Mouse (Mus musculus) forebrain, embryonic 15.5 days (tissue): ENCODE results near the gene Olfr1241. TPM values are rescaled to one million over a fixed set of nuclear protein-coding genes. Genes with fewer than 3 reads are reported as not detected.

ENCODE experiments used
- ATAC-seq: fragments of 200-750 bp; cut with Nextera tagmentation; replicated peaks from 2 replicates; pipeline ENCODE4 v1.8.0; 2017; ENCODE audit warnings: mild to moderate bottlenecking, moderate TSS enrichment, moderate library complexity
- H3K27ac ChIP-seq: fragments of 300-500 bp; sonication (generic); replicated peaks from 2 replicates; pipeline ENCODE4 v1.5.1; 2015; ENCODE audit warnings: mild to moderate bottlenecking, inconsistent platforms
- H3K27me3 ChIP-seq: fragments of 300-500 bp; sonication (generic); 2 replicates; pipeline ENCODE4 v1.6.1; 2015; ENCODE audit warnings: inconsistent platforms
- H3K36me3 ChIP-seq: fragments of 300-500 bp; sonication (generic); 2 replicates; pipeline ENCODE4 v1.6.1; 2015; ENCODE audit warnings: mild to moderate bottlenecking, inconsistent platforms
- H3K4me1 ChIP-seq: fragments of 300-500 bp; sonication (generic); 2 replicates; pipeline ENCODE4 v1.6.1; 2015; ENCODE audit warnings: inconsistent platforms
- H3K4me2 ChIP-seq: fragments of 300-500 bp; sonication (generic); replicated peaks from 2 replicates; pipeline ENCODE4 v1.6.1; 2015; ENCODE audit warnings: mild to moderate bottlenecking, inconsistent platforms
- H3K4me3 ChIP-seq: fragments of 300-500 bp; sonication (generic); 2 replicates; pipeline ENCODE4 v1.5.1; 2015; ENCODE audit warnings: mild to moderate bottlenecking, inconsistent platforms
- H3K9ac ChIP-seq: fragments of 300-500 bp; sonication (generic); replicated peaks from 2 replicates; pipeline ENCODE4 v1.6.1; 2015; ENCODE audit warnings: mild to moderate bottlenecking, inconsistent platforms
- H3K9me3 ChIP-seq: fragments of 300-500 bp; sonication (generic); 2 replicates; pipeline ENCODE4 v1.6.1; 2016; ENCODE audit warnings: inconsistent platforms
- WGBS: fragments of 180-500 bp; shearing (Covaris S2); methylation state at CpG from one replicate; pipeline ENCODE4 v1.1.7; 2015; ENCODE audit warnings: mixed read lengths; 5-methylcytosine and 5-hydroxymethylcytosine counted together
- polyA plus RNA-seq: library from polyadenylated mRNA; unstranded; fragments of >200 nt; fragmentation: Nextera tagmentation; extraction: Ambion mirVana; gene quantifications from 2 replicates; pipeline ENCODE4 v1.2.1, GENCODE M21; 2015

The Olfr1241 gene
- not detected in 2 replicates for polyA plus RNA-seq

- H3K27ac ChIP-seq = no peak within 1 kb of the TSS
- no peak within 1 kb of the TSS for H3K4me3 ChIP-seq
- H3K36me3 ChIP-seq = no peaks in the 10 kb centered on the region
- no peak within 1 kb of the TSS for H3K9ac ChIP-seq
- no peak for ATAC-seq
- H3K4me1 ChIP-seq = no peaks in the 10 kb centered on the region
- no peak within 1 kb of the TSS for H3K4me2 ChIP-seq
- no peaks in the 10 kb centered on the region for H3K27me3 ChIP-seq
- no peaks in the 10 kb centered on the region for H3K9me3 ChIP-seq
Measured at GRCm38 (mm10) chr2:89487026-89487425, at the start of gene Olfr1241. Olfr1241 (minus strand) TSS chr2:89487126.

GRCm38 (mm10) chr2:89531387-89531786, 44.5 kb upstream of the Olfr1241 start, which contains the start of gene Olfr1243:
Olfr1243 (minus strand) TSS chr2:89531487.
- Histone ChIP-seq H3K9me3 (no peaks in the 10 kb centered on the region), H3K27me3 (no peaks in the 10 kb centered on the region)

GRCm38 (mm10) chr2:89498235-89498634, 11.3 kb upstream of the Olfr1241 start, which contains the start of gene Olfr1242:
Olfr1242 (minus strand) TSS chr2:89498335.
- Histone ChIP-seq H3K9me3 (no peaks in the 10 kb centered on the region), H3K27ac (no peak within 1 kb of the TSS), H3K9ac (no peak within 1 kb of the TSS), H3K4me2 (no peak within 1 kb of the TSS), H3K36me3 (no peaks in the 10 kb centered on the region), H3K4me3 (no peak within 1 kb of the TSS), H3K4me1 (no peaks in the 10 kb centered on the region), H3K27me3 (no peaks in the 10 kb centered on the region)
- whole genome bisulfite sequencing = 93% methylated on average over 1 of the region's 1 CpGs
- no peak for ATAC-seq

More at GRCm38 (mm10) chr2:89531387-89531786, 44.5 kb upstream of the Olfr1241 start, which contains the start of gene Olfr1243:
- ATAC-seq = no peak
- H3K36me3 ChIP-seq = no peaks in the 10 kb centered on the region
- H3K4me2 ChIP-seq = no peak within 1 kb of the TSS
- H3K9ac ChIP-seq = no peak within 1 kb of the TSS
- H3K27ac ChIP-seq = no peak within 1 kb of the TSS
- WGBS = 89% methylated on average over 1 of the region's 1 CpGs
- no peaks in the 10 kb centered on the region for H3K4me1 ChIP-seq
- no peak within 1 kb of the TSS for H3K4me3 ChIP-seq

- H3K27ac ChIP-seq = no peak within 1 kb of the TSS
- no peaks in the 10 kb centered on the region for H3K9me3 ChIP-seq
- no peaks in the 10 kb centered on the region for H3K36me3 ChIP-seq
- no peaks in the 10 kb centered on the region for H3K4me1 ChIP-seq
- no peak within 1 kb of the TSS for H3K4me3 ChIP-seq
- no peak within 1 kb of the TSS for H3K9ac ChIP-seq
- no peaks in the 10 kb centered on the region for H3K27me3 ChIP-seq
- no peak for ATAC-seq
- 86% methylated on average over 3 of the region's 3 CpGs for WGBS
- H3K4me2 ChIP-seq = no peak within 1 kb of the TSS
Measured at GRCm38 (mm10) chr2:89442900-89443299, 44.0 kb downstream of the Olfr1241 start, which contains the start of gene Olfr1240. Olfr1240 (minus strand) TSS chr2:89443000.

Other genes starting within 250 kb of the Olfr1241 start
- gene Olfr1228, start 233.1 kb downstream of the Olfr1241 start, polyA plus RNA-seq = not detected in 2 replicates
- not detected in 2 replicates for gene Olfr1229, start 199.1 kb downstream of the Olfr1241 start, polyA plus RNA-seq
- gene Olfr1230, start 189.9 kb downstream of the Olfr1241 start, polyA plus RNA-seq = not detected in 2 replicates
- not detected in 2 replicates for gene Olfr1231, start 180.1 kb downstream of the Olfr1241 start, polyA plus RNA-seq
- not detected in 2 replicates for gene Olfr1232, start 157.5 kb downstream of the Olfr1241 start, polyA plus RNA-seq
- gene Olfr1233, start 144.7 kb downstream of the Olfr1241 start, polyA plus RNA-seq = not detected in 2 replicates
- not detected in 2 replicates for gene Olfr1234, start 122.3 kb downstream of the Olfr1241 start, polyA plus RNA-seq
- gene Olfr1238, start 77.5 kb downstream of the Olfr1241 start, polyA plus RNA-seq = not detected in 2 replicates
- not detected in 2 replicates for gene Olfr1239, start 66.7 kb downstream of the Olfr1241 start, polyA plus RNA-seq
- gene Olfr1240, start 44.1 kb downstream of the Olfr1241 start, polyA plus RNA-seq = not detected in 2 replicates
- gene Olfr1242, start 11.2 kb upstream of the Olfr1241 start, polyA plus RNA-seq = not detected in 2 replicates
- not detected in 2 replicates for gene Olfr1243, start 44.4 kb upstream of the Olfr1241 start, polyA plus RNA-seq
- gene Olfr1245, start 91.3 kb upstream of the Olfr1241 start, polyA plus RNA-seq = not detected in 2 replicates
- not detected in 2 replicates for gene Olfr1246, start 106.0 kb upstream of the Olfr1241 start, polyA plus RNA-seq
- gene Olfr1247, start 127.0 kb upstream of the Olfr1241 start, polyA plus RNA-seq = not detected in 2 replicates
- not detected in 2 replicates for gene Olfr1248, start 131.1 kb upstream of the Olfr1241 start, polyA plus RNA-seq
- not detected in 2 replicates for gene Olfr1249, start 147.9 kb upstream of the Olfr1241 start, polyA plus RNA-seq
- gene Olfr1250, start 174.3 kb upstream of the Olfr1241 start, polyA plus RNA-seq = not detected in 2 replicates
- gene Olfr1251, start 184.8 kb upstream of the Olfr1241 start, polyA plus RNA-seq = not detected in 2 replicates
- gene Olfr1252, start 237.9 kb upstream of the Olfr1241 start, polyA plus RNA-seq = not detected in 2 replicates